Mouse (Mus musculus): ENCODE results near the gene Nrbp1.

Gene Nrbp1

DNA sequence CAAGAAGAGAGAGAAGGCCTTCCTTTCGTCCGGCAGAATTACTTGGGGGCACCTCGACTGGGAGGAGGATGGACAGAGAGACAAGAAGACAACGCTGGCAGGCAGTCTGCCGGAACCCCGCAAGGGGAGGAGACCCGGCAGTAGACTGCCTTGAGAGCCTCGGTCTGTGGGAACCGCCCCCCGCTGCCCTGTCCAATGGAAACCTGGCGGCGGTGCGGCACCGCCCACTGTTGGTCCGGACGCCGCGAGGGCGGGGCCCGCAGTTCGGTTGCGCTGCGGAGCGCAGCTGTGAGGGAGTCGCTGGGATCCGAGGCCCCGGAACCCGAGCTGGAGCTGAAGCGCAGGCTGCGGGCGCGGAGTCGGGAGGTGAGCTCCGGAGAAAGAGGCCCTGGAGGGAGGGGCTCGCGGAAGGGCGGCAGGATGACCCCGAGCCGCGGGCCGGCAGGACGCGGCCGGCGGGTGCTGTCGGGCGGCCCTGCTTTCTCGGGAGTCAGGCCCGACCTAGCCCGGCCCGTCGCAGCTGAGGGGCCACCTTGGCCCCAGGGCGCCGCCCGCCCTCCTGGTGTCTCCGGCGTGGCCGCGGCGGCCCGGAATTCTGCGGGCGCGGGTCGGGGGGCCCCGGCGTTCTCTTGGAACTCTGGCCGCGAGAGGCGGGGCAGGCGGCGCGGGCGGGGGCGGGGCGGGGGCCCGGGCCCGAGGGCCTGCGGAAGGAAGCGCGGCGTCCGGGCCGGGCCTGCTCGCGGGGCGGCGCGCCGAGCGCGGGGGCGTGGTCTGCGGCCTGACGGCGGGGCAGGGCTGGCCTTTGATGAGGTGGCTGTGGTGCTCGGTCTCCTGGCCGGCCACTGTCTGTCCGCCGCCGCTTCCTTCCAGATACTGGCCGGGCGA lies at the start of gene Nrbp1, which contains the start of gene Gm9970:
Gene Nrbp1, plus strand, starts transcription at position 228 of the 885 bp plus-strand sequence.
Gene Gm9970, minus strand, starts transcription at position 596 of the 885 bp plus-strand sequence.
- DNase-seq = peak; percentile 94

GRCm38 (mm10) chr5:31192045-31192938 lies 48.4 kb upstream of the Nrbp1 start:
- DNase-seq = no peak

GRCm38 (mm10) chr5:31192939-31193630 lies 47.6 kb upstream of the Nrbp1 start, which contains the start of the genes Snx17 and Eif2b4:
Gene Snx17 (plus strand): TSS chr5:31193227.
Gene Eif2b4 (minus strand): TSS chr5:31193430.
- DNase-seq = peak; percentile 98

DNA sequence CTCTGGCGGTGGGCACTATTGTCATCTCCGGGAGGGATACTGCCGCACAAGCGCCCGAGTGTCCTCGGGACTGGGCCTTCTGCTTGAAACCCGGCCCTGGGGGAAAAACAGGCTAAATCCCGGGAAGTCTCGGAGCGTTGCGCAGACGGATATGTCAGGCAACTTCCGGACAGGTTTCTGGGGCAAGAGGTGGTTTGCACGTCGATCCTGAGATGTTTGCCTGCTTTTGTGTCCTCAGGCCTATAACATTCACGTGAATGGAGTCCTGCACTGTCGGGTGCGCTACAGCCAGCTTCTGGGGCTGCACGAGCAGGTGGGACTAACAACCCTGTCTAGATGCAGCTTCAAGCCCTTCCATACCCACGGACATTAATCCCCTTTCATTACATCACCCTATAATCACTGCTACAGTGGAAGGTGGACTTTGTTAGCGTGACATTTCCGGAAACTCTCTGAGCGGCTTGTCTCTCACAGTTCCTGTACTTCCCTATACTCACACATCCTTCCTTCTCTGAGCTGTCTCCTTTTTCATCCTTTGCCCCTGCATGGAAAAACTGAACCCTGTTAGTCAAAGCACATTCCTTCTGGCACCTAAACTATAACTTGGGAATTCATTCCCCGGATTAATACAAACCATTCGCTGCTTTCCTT lies 46.9 kb upstream of the Nrbp1 start:
- DNase-seq = no peak

DNA sequence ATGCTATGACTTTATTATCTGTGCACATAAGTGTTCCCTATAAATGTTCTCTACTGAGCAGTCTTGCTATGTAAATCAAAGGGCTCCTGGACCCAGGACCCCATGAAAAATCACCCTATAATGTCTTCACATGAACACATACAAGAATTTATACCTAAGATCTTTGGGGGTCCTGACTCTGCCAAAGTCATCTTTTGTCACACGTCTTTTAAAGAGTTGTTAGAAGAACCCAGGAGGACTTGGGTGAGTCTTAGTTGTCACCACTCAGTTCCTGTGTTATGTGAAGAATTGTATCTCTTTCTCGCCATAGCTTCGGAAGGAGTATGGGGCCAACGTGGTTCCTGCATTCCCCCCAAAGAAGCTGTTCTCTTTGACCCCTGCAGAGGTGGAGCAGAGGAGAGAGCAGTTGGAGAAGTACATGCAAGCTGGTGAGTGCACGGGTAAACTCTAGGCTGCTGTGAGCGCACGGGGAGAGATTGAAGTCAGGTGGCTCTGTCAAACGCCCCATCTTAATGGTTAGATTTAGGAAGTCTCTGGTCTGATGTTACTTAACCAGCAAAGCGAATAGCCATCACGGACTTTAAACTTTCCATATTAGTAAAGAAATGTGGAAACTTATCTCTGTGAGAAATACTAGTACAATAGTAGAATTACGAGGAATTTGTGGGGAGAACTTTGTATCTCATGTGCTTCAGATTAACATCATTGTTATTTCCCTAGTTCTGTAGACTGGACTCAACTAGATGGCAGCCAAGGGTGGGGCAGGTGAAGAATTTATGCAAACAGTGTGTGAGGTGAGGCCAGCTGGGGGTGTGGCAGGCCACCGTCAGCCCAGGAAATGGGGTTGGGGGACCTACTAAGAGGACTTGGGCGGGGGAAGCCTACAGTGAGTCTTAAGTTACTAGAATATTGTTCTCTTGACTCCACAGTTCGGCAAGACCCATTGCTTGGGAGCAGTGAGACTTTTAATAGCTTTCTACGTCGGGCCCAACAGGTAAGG lies 45.9 kb upstream of the Nrbp1 start:
- DNase-seq = no peak

DNA sequence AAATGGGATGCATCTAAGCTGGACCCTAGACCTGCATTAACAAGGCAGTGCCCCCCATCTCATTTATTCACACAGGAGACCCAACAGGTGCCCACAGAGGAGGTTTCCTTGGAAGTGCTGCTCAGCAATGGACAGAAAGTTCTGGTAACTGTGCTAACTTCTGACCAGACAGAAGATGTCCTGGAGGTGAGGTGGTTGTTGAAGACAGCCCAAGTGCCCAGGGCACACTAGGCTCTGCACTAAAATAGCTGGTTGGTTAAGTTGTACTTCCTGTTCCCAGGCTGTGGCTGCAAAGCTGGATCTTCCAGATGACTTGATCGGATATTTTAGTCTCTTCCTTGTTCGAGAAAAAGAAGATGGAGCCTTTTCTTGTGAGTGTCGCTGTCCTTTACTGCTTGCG lies 45.0 kb upstream of the Nrbp1 start:
- no peak for DNase-seq

- no peak for DNase-seq
Measured at GRCm38 (mm10) chr5:31196207-31196606, 44.5 kb upstream of the Nrbp1 start.

GRCm38 (mm10) chr5:31197072-31197471 lies 43.6 kb upstream of the Nrbp1 start:
- DNase-seq = no peak

GRCm38 (mm10) chr5:31198170-31198569 lies 42.5 kb upstream of the Nrbp1 start:
- DNase-seq = no peak

DNA sequence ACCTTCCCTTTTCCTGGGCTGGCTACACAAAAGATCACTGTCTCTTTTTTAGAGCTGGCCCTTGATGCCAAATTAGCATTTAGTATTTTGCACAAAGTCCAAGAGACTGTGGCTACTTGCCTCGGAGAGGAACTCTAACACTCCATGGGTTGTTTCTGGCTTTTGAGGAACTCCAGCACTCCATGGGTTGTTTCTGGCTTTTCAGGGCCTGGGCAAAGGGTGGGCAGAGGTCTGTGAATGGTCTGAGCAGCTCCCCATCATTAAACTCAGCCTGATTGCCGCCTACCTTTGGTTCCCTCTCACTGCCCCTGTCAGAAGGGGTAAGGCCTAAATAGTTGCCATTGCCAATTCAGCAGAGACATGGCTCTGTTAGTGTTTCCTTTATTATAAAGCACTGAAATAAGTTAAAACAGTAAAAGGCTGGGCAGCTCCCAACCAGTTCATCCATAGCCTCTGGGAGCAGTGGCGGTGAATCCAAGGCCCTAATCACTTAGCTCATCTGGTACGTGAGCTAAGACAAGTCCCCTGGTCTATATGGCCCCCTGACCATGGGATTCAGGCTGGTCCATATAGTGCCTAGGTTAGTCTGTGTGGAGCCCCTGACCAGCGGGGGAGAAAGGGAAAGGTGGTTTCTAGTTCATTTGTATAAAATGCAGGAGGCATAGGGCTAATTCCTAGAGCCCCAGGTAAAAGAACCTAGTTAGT lies 41.9 kb upstream of the Nrbp1 start:
- DNase-seq = no peak

DNA sequence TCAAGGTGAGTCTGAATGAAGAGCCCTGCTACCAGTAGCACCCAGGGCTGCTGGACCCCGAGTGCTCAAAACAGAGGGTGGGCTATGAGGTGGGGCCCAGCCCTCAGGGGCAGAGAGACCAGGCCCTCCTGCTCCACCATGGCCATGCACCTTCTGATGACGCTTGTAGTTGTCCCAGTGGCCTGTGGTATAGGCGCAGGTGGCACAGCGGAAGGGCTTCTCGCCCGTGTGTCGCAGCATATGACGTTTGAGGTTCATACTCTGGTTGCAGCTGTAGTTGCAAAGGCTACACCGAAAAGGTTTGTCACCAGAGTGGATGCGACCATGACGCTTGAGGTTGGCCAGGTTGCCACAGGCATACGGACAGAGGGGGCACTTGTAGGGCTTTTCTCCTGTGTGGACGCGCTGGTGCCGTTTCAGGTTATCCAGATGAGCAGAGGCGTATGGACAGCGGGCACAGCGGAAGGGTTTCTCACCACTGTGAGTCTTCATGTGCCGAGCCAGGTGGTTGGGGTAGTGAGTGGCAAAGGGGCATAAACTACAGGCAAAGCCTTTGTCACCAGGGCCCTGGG lies 41.3 kb upstream of the Nrbp1 start:
- no peak for DNase-seq

GRCm38 (mm10) chr5:31199893-31200292 lies 40.8 kb upstream of the Nrbp1 start:
- DNase-seq = no peak

DNA sequence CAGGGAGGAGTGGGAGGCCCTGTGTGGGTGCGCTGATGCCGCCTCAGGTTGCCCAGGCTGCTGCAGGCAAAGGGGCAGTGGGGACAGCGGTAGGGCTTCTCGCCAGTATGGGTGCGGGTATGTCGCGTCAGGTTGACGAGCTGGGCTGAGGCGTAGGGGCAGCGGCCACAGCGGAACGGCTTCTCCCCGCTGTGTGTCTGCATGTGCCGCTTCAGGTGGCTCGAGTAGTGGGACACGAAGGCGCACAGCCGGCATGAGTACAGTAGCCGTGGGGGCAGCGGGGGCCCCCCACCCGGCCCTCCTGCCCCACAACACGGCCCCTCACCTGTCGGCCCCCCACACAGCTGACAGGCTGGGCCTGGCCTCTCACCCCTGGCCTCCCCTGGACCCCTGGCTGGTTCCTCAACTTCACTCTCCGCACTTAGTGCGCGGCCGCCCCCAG lies 40.3 kb upstream of the Nrbp1 start:
- DNase-seq = no peak

GRCm38 (mm10) chr5:31201042-31201741 lies 39.5 kb upstream of the Nrbp1 start:
- DNase-seq = no peak

DNA sequence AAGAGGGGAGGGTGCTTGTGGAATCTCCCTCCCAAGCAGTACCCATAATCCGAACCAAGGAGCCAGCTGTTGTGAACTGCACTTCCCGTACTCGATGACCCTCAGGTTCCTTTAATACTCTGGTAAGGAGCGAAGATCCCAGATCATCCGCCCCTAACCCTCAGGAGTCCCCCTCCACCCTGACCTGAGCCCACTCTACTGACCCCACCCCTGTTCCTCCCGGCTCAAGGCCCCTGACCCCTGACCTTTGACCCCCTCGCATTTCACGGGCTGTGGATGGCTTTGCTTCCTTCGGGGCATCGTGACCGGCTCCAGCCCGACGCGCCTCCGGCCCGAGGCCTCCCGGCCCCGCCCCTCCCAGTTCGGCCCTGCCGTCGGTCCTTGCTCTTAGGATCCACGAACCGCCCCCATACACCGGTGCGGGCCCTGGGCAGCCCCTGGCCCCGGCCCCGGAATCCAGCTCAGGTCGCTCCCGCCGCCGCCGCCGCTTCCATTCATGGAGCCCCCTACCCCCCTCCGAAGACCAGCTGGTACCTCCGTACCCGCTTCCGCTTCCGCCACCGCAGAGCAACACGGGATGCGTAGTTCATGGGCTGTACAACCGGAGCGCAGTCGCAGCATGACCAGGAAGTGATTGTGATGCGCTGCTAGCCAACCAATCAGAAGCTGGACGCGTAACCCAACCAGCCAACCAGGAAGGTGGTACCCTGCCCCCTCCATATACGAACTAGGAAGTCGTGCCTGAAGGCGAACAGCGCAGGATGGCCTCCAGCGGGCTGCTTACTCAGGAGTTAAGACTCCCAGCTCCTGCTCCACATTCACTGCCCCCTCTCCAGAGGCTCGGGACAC lies 38.7 kb upstream of the Nrbp1 start, which contains the start of gene Zfp513:
Gene Zfp513, minus strand, starts transcription at position 562 of the 849 bp plus-strand sequence.
- peak; percentile 96 for DNase-seq

DNA sequence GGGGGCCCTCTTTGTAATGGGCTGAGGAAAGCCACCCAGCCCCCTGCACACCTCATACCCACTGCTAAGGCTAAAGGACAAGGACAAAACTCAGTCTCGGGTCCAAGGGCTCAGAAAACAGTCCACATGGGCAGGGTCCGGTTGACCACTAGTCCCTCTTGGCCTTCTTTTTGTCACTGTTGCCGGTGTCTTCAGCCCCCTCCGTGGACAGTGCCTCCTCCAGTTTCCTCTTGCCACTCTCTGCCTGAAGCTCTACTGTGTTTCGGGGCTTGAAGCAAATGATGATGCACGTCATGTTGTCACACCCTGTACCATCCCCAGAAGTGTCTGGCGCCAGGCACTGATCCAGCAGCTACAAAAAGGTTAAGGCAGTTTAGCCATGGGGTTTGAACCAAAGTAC lies 37.7 kb upstream of the Nrbp1 start:
- no peak for DNase-seq

DNA sequence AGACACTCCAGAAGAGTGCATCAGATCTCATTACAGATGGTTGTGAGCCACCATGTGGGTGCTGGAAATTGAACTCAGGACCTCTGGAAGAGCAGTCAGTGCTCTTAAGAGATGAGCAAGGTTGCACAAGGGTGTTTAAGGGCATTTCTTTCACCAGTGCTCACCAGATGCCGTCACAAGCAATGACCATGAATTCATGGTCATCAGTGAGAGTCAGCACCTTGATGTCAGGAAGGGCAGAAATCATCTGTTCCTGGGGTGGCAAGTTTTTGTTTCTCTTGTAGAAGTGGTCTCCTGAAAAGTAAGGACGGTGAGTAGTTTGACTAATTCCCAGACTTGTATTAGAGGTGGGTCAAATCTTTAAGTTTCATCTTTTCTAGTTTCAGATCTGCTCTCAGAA lies 36.8 kb upstream of the Nrbp1 start:
- DNase-seq = no peak

DNA sequence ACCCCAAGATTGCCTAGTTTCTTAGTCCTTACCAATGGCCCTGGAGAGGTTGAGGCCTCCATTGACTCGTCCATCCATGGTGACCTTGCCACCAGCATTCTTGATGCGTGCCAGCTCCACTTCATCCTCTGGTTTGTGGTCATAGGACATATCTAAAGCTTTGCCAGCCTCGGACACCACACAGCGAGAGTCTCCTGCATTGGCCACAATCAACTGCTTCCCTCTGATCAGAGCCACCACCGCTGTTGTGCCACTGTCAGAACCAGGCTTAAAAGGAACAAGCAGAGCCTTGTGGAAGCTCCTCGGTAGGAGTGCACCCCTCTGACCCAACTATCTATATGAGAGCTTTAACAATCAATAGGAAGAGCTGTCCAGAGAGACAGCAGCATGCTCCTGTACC lies 36.2 kb upstream of the Nrbp1 start:
- DNase-seq = no peak

Data from cerebellum, adult 11 months (tissue).